Mouse (Mus musculus) myocyte (in vitro differentiated cells): ENCODE data around the gene Nlrp14.

Experiments used
- E2F4 ChIP-seq: IDR thresholded peaks from one replicate; pipeline ENCODE4 v1.6.1; 2011; ENCODE audit warnings: mild to moderate bottlenecking, control low read depth, moderate library complexity; ENCODE audit not compliant: insufficient read depth
- MAX ChIP-seq: IDR thresholded peaks from one replicate; pipeline ENCODE4 v1.6.1; 2011; ENCODE audit warnings: low read depth, mild to moderate bottlenecking, control low read depth
- MYOG ChIP-seq, 3 experiments: IDR thresholded peaks; one replicate each; pipeline ENCODE4 v1.6.1; 2011; ENCODE audit warnings: control low read depth in 2 of 3, low read depth in 2 of 3, mild to moderate bottlenecking in 2 of 3; ENCODE audit not compliant: insufficient read length in 2 of 3, control insufficient read depth in 1 of 3, insufficient read depth in 1 of 3
- POLR2A ChIP-seq: IDR thresholded peaks from one replicate; pipeline ENCODE4 v1.6.1; 2011; ENCODE audit warnings: low read depth, mild to moderate bottlenecking, control low read depth, moderate library complexity; ENCODE audit not compliant: insufficient read length
- POLR2AphosphoS2 ChIP-seq: IDR thresholded peaks from one replicate; pipeline ENCODE4 v1.6.1; 2011; ENCODE audit warnings: low read depth, control low read depth; ENCODE audit not compliant: insufficient read length
- REST ChIP-seq: IDR thresholded peaks from one replicate; pipeline ENCODE4 v1.6.1; 2011; ENCODE audit warnings: mild to moderate bottlenecking, control low read depth, moderate library complexity; ENCODE audit not compliant: insufficient read depth, insufficient read length
- SRF ChIP-seq: IDR thresholded peaks from one replicate; pipeline ENCODE4 v1.6.1; 2011; ENCODE audit warnings: low read depth; ENCODE audit not compliant: control insufficient read depth, insufficient read length
- TCF12 ChIP-seq: IDR thresholded peaks from one replicate; pipeline ENCODE4 v1.6.1; 2011; ENCODE audit warnings: mild to moderate bottlenecking, control low read depth; ENCODE audit not compliant: poor library complexity, insufficient read depth, severe bottlenecking
- USF1 ChIP-seq: IDR thresholded peaks from one replicate; pipeline ENCODE4 v1.6.1; 2011; ENCODE audit warnings: low read depth, mild to moderate bottlenecking, control low read depth, moderate library complexity

GRCm38 (mm10) chr7:107215723-107216122, 48.9 kb downstream of the Nlrp14 start:
- TF ChIP-seq E2F4, result no peak
- TF ChIP-seq POLR2A, result no peak
- no peak for TF ChIP-seq POLR2AphosphoS2
- TF ChIP-seq TCF12, result no peak
- no peak for TF ChIP-seq SRF
- no peak for TF ChIP-seq REST
- TF ChIP-seq MAX, result no peak
- TF ChIP-seq USF1, result no peak
- no peak for TF ChIP-seq MYOG (IDR thresholded peaks at IDR 0.05; ENCODE audit: control insufficient read depth in 1 of 3, insufficient read depth in 1 of 3, insufficient read length in 2 of 3, low read depth in 2 of 3)
